Mouse (Mus musculus) MEL (cell line): ENCODE measurements around the gene Zfp740. TPM values are rescaled to one million over a fixed set of nuclear protein-coding genes. Genes with fewer than 3 reads are reported as not detected.

Experiments used
- DNase-seq: peaks from one replicate; pipeline ENCODE4 v3.0.0; 2011; ENCODE audit warnings: low read depth, low spot score
- H3K27ac ChIP-seq: 2 replicates; pipeline ENCODE4 v1.5.1; 2012; ENCODE audit warnings: low read depth, mild to moderate bottlenecking, control low read depth, low read length, moderate library complexity; ENCODE audit not compliant: control insufficient read depth
- H3K27me3 ChIP-seq, 2 experiments: fragments of 150-350 bp in 1 of 2; sonication (generic) in 1 of 2; 2 replicates each; pipeline ENCODE4 v1.6.1; 2012; ENCODE audit warnings: low read length in 2 of 2, mild to moderate bottlenecking in 2 of 2, improper control_type of control experiment in 1 of 2, moderate library complexity in 1 of 2; ENCODE audit not compliant: insufficient read depth in 2 of 2, control insufficient read depth in 1 of 2
- H3K36me3 ChIP-seq, 2 experiments: 2 replicates each; pipeline ENCODE4 v1.6.1; 2012 to 2014; ENCODE audit warnings: low read length in 2 of 2, improper control_type of control experiment in 1 of 2, inconsistent platforms in 1 of 2, mild to moderate bottlenecking in 1 of 2; ENCODE audit not compliant: insufficient read depth in 2 of 2, control insufficient read depth in 1 of 2
- H3K4me1 ChIP-seq, 2 experiments: fragments of 150-350 bp in 1 of 2; sonication (generic) in 1 of 2; 2 replicates each; pipeline ENCODE4 v1.6.1; 2012; ENCODE audit warnings: low read length in 2 of 2, improper control_type of control experiment in 1 of 2, mild to moderate bottlenecking in 1 of 2; ENCODE audit not compliant: insufficient read depth in 2 of 2, control insufficient read depth in 1 of 2
- H3K4me3 ChIP-seq, 2 experiments: fragments of 150-350 bp in 1 of 2; sonication (generic) in 1 of 2; 2 replicates each; pipeline ENCODE4 v1.5.1; 2012; ENCODE audit warnings: low read depth in 2 of 2, low read length in 2 of 2, mild to moderate bottlenecking in 2 of 2, moderate library complexity in 2 of 2, control low read depth in 1 of 2, improper control_type of control experiment in 1 of 2; ENCODE audit not compliant: control insufficient read depth in 1 of 2, insufficient read depth in 1 of 2
- H3K79me2 ChIP-seq: 2 replicates; pipeline ENCODE4 v1.6.1; 2012; ENCODE audit warnings: mild to moderate bottlenecking, low read length, moderate library complexity; ENCODE audit not compliant: control insufficient read depth, poor library complexity, insufficient read depth
- H3K9ac ChIP-seq: 2 replicates; pipeline ENCODE4 v1.6.1; 2012; ENCODE audit warnings: low read depth, mild to moderate bottlenecking, control low read depth, low read length, moderate library complexity; ENCODE audit not compliant: control insufficient read depth, poor library complexity, severe bottlenecking
- H3K9me3 ChIP-seq: fragments of 150-350 bp; sonication (generic); replicated peaks from 2 replicates; pipeline ENCODE4 v1.6.1; 2012; ENCODE audit warnings: mild to moderate bottlenecking, low read length, improper control_type of control experiment, moderate library complexity; ENCODE audit not compliant: insufficient read depth
- CHD1 ChIP-seq: IDR thresholded peaks from 2 replicates; pipeline ENCODE4 v1.6.1; 2012; ENCODE audit warnings: low read depth, mild to moderate bottlenecking, inconsistent platforms, low read length, improper control_type of control experiment
- GABPA ChIP-seq: IDR thresholded peaks from 2 replicates; pipeline ENCODE4 v1.6.1; 2012; ENCODE audit warnings: low read depth, mild to moderate bottlenecking, inconsistent platforms, low read length, improper control_type of control experiment, moderate library complexity
- GATA1 ChIP-seq: IDR thresholded peaks from 2 replicates; pipeline ENCODE4 v1.6.1; 2011; ENCODE audit warnings: low read depth, low read length, improper control_type of control experiment
- HCFC1 ChIP-seq: IDR thresholded peaks from 2 replicates; pipeline ENCODE4 v1.6.1; 2012; ENCODE audit warnings: low read depth, mild to moderate bottlenecking, inconsistent platforms, low read length, improper control_type of control experiment, moderate library complexity
- JUND ChIP-seq: IDR thresholded peaks from 2 replicates; pipeline ENCODE4 v1.6.1; 2011; ENCODE audit warnings: low read depth, mild to moderate bottlenecking, improper control_type of control experiment, low read length
- MAZ ChIP-seq: IDR thresholded peaks from 2 replicates; pipeline ENCODE4 v1.6.1; 2012; ENCODE audit warnings: low read depth, mild to moderate bottlenecking, inconsistent platforms, low read length, improper control_type of control experiment
- MEF2A ChIP-seq: IDR thresholded peaks from 2 replicates; pipeline ENCODE4 v1.6.1; 2014; ENCODE audit warnings: low read depth, mild to moderate bottlenecking, inconsistent platforms, low read length, improper control_type of control experiment; ENCODE audit not compliant: poor library complexity, insufficient replicate concordance, severe bottlenecking; ENCODE audit errors: extremely low read depth
- NELFE ChIP-seq: IDR thresholded peaks from 2 replicates; pipeline ENCODE4 v1.6.1; 2011; ENCODE audit warnings: low read depth, low read length, improper control_type of control experiment
- NRF1 ChIP-seq: IDR thresholded peaks from 2 replicates; pipeline ENCODE4 v1.6.1; 2014; ENCODE audit warnings: low read depth, mild to moderate bottlenecking, inconsistent platforms, low read length, improper control_type of control experiment, moderate library complexity; ENCODE audit not compliant: poor library complexity, insufficient read depth, severe bottlenecking
- RAD21 ChIP-seq: IDR thresholded peaks from 2 replicates; pipeline ENCODE4 v1.6.1; 2011; ENCODE audit warnings: mild to moderate bottlenecking, low read depth, low read length, improper control_type of control experiment
- RCOR1 ChIP-seq: IDR thresholded peaks from 2 replicates; pipeline ENCODE4 v1.6.1; 2012; ENCODE audit warnings: low read depth, mild to moderate bottlenecking, inconsistent platforms, low read length, improper control_type of control experiment
- SIN3A ChIP-seq: IDR thresholded peaks from 2 replicates; pipeline ENCODE4 v1.6.1; 2012; ENCODE audit warnings: low read length, improper control_type of control experiment, inconsistent platforms
- UBTF ChIP-seq: IDR thresholded peaks from 2 replicates; pipeline ENCODE4 v1.6.1; 2012; ENCODE audit warnings: low read depth, mild to moderate bottlenecking, inconsistent platforms, low read length, improper control_type of control experiment, moderate library complexity, borderline replicate concordance; ENCODE audit not compliant: insufficient read depth
- USF1 ChIP-seq: IDR thresholded peaks from 2 replicates; pipeline ENCODE4 v1.6.1; 2014; ENCODE audit warnings: low read depth, mild to moderate bottlenecking, inconsistent platforms, low read length, improper control_type of control experiment, moderate library complexity
- USF2 ChIP-seq, 2 experiments: IDR thresholded peaks; 2 replicates each; pipeline ENCODE4 v1.6.1; 2011 to 2012; ENCODE audit warnings: improper control_type of control experiment in 2 of 2, low read length in 2 of 2, borderline replicate concordance in 1 of 2, inconsistent platforms in 1 of 2, low read depth in 1 of 2, mild to moderate bottlenecking in 1 of 2; ENCODE audit not compliant: insufficient read depth in 1 of 2
- ZNF384 ChIP-seq: IDR thresholded peaks from 2 replicates; pipeline ENCODE4 v1.6.1; 2012; ENCODE audit warnings: low read depth, mild to moderate bottlenecking, inconsistent platforms, low read length, improper control_type of control experiment
- polyA plus RNA-seq, 2 experiments: library from polyadenylated mRNA; stranded (reverse) in 1 of 2; unstranded in 1 of 2; fragments of >175 nt in 1 of 2; fragments of >200 nt in 1 of 2; gene quantifications; 2 replicates each; pipeline versions ENCODE4 v1.2.1 to v1.2.4; 2012; ENCODE audit warnings: low replicate concordance in 2 of 2, low read depth in 1 of 2; ENCODE audit not compliant: insufficient read length in 2 of 2, insufficient read depth in 1 of 2, missing spikeins in 1 of 2
- total RNA-seq: library from RNA; depleted of rRNA; stranded (reverse); fragments of 300-350 nt; gene quantifications from 2 replicates; pipeline ENCODE4 v1.2.3, GENCODE M21; 2012

Gene Zfp740
- total and polyA plus RNA-seq, 3 experiments = 39.9 to 50.1 TPM; not detected in 1

DNA sequence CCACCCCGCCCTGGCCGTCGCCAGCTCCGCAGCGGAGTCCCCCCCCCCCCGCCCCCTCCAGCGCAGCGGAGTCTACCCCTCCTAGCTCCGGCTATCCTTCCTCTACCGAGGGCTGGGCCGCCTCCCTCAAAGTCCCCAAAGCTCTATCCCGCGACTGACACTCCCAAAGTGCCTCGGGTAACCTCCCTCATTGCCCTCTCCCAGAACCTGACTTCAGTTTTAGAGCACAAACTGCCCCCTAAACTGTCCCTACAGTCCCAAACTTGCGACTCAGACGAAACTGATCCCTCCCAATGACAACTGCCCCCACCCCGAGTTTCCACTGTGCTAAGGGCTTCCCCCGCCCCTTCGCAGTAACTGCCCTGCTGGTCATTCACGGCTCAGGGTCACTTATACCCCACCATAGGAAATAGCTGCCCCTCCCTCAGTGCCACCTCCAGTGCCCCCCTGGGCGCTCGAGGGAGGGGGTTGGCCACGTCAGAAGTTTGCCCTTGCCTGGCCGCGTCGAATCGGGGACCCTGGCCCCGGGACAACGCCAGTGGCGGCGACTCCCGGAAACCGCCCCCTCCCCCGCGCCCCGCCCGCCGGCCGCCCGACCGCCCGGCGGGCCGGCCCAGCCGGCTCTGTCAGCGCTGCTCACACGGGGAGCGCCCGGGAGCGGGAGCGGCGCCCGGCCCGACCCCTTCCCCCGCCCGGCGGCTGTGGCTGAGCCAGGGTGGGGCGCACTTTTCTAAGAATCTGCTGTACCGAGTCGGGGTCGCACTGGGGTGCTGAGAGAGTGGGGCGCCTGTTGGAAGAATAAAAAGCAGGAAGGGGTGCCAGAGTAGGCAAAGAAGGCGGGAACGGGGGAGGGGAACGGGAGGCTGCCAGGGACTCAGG is 44.4 kb downstream of the Zfp740 start:
- H3K9ac ChIP-seq = peak overlapping the region; percentile 63
- peaks cover 0 to 7% of the 10 kb centered on the region in 2 experiments; a peak in 2 of 4 replicates for H3K36me3 ChIP-seq
- H3K4me1 ChIP-seq = peaks cover 5 to 28% of the 10 kb centered on the region in 2 experiments
- H3K27ac ChIP-seq = 0 out of 2 replicates have a peak overlapping the region, but pooled peaks have one; percentile 15
- peaks cover 23 to 32% of the 10 kb centered on the region in 2 experiments for H3K27me3 ChIP-seq
- peak overlapping the region; percentile 67 to 79 for H3K4me3 ChIP-seq
- TF ChIP-seq USF1 (no peak), HCFC1 (peak; percentile 33; the same call in 1 of the 2 replicates), MAZ (peak; percentile 87), UBTF (0 out of 2 replicates have a peak, but pooled peaks have one; percentile 86)
- peak; percentile 45 for DNase-seq
- H3K9me3 ChIP-seq = no peaks in the 10 kb centered on the region
- no peaks in the 10 kb centered on the region; the same call in 1 of the 2 replicates for H3K79me2 ChIP-seq

DNA sequence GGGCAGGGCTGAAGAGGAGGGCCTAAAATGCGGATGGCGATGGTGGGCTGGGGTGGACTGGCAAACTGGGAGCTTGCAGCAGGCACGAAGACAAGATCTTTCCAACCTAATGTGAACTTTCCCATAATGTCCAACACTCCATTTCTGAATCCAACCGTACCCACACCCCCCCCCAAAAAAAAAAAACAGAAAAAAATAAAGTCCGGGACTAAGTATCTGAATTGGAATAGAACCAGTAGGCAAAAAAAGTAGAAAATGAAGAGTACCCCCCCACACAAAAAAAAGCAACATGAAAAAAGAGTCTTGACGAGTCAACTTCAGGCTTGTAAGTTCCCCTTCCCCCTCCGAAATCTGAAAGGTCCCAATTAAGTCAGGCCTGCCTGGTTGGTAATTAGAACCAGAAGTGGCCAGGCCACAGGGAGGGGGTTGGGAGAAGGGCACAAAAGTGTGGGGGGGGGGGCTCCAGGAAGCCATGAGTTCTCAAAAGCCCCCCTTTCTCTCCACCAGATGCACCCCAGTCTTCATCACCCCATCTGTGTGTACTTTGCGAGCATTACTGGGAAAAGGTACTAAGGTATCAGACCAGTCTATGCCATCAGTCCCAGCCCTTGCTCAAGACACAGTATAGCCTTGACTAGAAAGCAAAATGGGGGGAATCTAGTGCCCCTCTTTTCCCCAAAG is 45.2 kb downstream of the Zfp740 start:
- H3K36me3 ChIP-seq = peaks cover 0 to 5% of the 10 kb centered on the region in 2 experiments; a peak in 2 of 4 replicates
- peaks cover 5 to 24% of the 10 kb centered on the region in 2 experiments for H3K4me1 ChIP-seq
- DNase-seq = no peak
- H3K9me3 ChIP-seq = no peaks in the 10 kb centered on the region
- no peak overlapping the region for H3K27ac ChIP-seq
- H3K4me3 ChIP-seq = peak overlapping the region; percentile 45 to 66; a peak in 2 of 4 replicates
- TF ChIP-seq ZNF384 (peak; percentile 59), JUND (no peak), USF2 (IDR thresholded peaks at IDR 0.05; ENCODE audit: borderline replicate concordance in 1 of 2, insufficient read depth in 1 of 2, low read depth in 1 of 2, low read length in 2 of 2) (no peak)
- peaks cover 26 to 40% of the 10 kb centered on the region in 2 experiments for H3K27me3 ChIP-seq
- no peaks in the 10 kb centered on the region; the same call in 1 of the 2 replicates for H3K79me2 ChIP-seq
- peak overlapping the region; percentile 58; the same call in 1 of the 2 replicates for H3K9ac ChIP-seq

DNA sequence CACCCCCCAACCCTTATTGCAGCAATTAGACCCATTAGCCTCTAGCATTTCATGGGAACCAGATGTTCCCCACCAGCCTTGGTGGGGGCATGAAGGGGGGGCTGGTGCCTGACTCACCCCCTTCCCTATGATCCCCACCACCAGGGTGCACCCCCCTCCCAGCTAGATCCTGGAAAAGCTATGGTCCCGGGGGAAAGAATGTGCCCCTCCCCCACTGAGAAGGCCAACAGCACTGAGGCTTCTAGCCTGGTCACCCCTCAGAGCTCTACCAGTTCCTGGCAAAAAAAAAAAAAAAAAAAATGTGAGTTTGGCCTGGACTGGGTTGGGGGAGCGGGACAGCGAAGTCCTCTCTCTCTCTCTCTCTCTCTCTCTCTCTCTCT is 45.8 kb downstream of the Zfp740 start:
- Histone ChIP-seq H3K27ac (no peak overlapping the region), H3K79me2 (no peaks in the 10 kb centered on the region; the same call in 1 of the 2 replicates), H3K9ac (no peak overlapping the region), H3K9me3 (no peaks in the 10 kb centered on the region), H3K4me3 (no peak overlapping the region), H3K27me3 (peaks cover 30 to 44% of the 10 kb centered on the region in 2 experiments), H3K36me3 (peaks cover 0 to 5% of the 10 kb centered on the region in 2 experiments; a peak in 2 of 4 replicates), H3K4me1 (peaks cover 5 to 18% of the 10 kb centered on the region in 2 experiments)
- DNase-seq = no peak
- TF ChIP-seq CHD1 (no peak), ZNF384 (0 out of 2 replicates have a peak, but pooled peaks have one; percentile 40), MEF2A (no peak), RCOR1 (no peak), GABPA (no peak), MAZ (0 out of 2 replicates have a peak, but pooled peaks have one; percentile 12), GATA1 (no peak), JUND (peak; percentile 33; the same call in 1 of the 2 replicates), NELFE (no peak), NRF1 (no peak), RAD21 (no peak), SIN3A (no peak)
